Mouse (Mus musculus): Measurements from ENCODE around the gene Pygm. TPM values are rescaled to one million over a fixed set of nuclear protein-coding genes. Genes with fewer than 3 reads are reported as not detected.

Gene Pygm
- total RNA-seq, 1 experiment from 2014 or later, result 14.1 TPM

GRCm38 (mm10) chr19:6349215-6349983 is 34.8 kb upstream of the Pygm start:
- ATAC-seq (ENCODE audit: extremely low read depth, insufficient number of reproducible peaks, low FRiP score, poor library complexity, severe bottlenecking), result no peak

DNA sequence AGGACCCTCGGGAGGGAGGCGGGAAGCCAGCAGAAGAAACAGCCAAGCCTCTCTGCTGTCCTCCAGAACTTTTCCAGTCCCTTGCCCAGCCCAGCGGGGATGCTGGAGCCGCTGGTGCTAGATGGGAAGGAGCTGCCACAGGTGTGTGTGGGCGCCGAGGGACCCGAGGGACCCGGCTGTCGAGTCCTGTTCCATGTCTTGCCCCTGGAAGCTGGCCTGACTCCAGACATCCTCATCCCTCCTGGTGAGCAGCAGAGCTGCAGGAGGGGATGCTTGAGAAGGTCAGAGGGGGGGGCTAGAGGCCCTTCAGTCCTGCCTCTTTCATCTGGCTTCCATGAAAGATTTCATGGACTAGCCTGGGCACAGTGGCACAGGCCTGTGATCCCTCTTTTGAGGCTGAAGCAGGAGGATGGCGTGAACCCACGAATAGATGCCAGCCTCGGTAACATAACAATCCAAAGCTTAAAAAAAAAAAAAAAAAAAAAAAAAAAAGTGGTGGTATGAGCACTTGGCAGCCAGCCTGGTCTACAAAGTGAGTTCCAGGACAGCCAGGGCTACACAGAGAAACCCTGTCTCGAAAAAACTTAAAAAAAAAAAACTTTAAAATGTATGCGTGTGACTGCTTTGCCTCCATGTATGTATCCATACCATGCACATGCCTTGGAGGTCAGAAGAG is 32.6 kb upstream of the Pygm start:
- no peak for ATAC-seq (ENCODE audit: extremely low read depth, insufficient number of reproducible peaks, low FRiP score, poor library complexity, severe bottlenecking)

DNA sequence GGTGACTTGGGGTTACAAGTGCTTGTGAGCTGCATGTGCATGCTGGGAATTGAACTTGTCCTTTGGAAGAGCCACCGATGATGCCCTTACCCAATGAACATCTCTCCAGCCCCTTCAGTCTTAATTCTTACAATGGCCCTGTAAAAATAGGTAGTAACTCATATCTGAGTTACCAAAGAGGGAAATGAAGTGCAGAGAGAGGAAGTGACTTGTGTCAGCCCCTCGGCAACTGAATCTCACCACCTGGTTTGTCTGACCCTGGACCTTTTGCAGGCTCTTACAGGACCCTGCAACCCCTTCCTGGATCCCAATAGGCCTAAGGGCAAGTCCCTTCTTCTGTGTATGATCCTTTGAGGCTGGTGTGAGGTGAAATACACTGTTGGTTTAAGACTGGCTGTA is 32.1 kb upstream of the Pygm start:
- ATAC-seq (ENCODE audit: extremely low read depth, insufficient number of reproducible peaks, low FRiP score, poor library complexity, severe bottlenecking), result no peak

DNA sequence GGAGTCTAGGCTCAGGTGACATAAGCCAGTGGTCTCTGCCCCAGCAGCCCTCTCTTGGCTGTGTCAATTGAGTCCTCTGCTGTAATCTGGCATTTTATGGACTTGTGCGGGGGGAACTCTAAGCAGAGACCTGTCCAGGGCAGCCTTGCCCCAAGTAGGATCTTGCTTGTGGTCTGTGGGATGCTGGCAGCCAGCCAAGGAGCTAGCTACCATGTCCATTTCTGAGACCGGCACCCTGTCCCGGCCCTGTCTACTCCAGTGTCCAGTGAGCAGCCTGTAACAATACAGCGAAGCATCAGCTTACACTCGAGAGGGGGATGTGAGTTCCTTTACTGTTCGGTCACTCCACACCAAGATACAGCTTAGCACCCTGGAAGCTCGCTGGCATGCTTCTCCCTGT is 30.2 kb upstream of the Pygm start:
- no peak for ATAC-seq (ENCODE audit: extremely low read depth, insufficient number of reproducible peaks, low FRiP score, poor library complexity, severe bottlenecking)

DNA sequence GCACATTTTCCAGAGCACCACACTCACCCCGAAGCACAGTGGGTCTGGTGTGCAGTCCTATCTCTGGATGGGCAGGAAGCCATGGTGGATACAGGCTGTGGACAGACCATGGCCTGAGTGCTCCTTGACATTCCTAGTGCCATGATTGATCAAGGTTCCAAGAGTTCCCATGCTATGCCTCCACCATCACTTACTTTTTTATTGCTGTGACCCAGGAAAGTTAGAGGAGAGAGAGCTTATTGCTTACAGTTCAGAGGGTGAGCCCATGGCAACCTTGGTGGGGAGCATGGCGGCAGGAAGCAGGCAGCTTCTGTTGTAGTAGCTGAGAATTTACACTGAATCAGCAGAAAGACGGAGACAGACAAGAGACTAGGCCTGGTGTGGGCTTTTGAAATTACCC is 22.9 kb upstream of the Pygm start:
- ATAC-seq (ENCODE audit: extremely low read depth, insufficient number of reproducible peaks, low FRiP score, poor library complexity, severe bottlenecking), result no peak

DNA sequence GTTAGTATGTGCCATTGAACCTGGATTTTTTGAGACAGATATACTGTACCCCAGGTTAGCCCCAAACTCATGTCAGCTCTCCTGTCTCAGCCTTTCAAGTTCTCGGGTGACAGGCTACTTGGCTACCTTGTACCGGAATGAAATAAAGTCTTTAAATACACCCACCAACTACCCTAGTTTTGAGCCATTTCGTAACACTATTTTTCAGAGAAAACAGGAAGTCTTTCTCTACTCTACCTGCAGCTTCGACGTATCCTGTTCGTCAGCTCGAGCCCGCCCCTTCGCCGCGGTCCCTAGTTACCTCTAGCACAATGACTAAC is 21.1 kb upstream of the Pygm start:
- ATAC-seq (ENCODE audit: extremely low read depth, insufficient number of reproducible peaks, low FRiP score, poor library complexity, severe bottlenecking), result peak; percentile 79; the same call in 1 of the 2 replicates

DNA sequence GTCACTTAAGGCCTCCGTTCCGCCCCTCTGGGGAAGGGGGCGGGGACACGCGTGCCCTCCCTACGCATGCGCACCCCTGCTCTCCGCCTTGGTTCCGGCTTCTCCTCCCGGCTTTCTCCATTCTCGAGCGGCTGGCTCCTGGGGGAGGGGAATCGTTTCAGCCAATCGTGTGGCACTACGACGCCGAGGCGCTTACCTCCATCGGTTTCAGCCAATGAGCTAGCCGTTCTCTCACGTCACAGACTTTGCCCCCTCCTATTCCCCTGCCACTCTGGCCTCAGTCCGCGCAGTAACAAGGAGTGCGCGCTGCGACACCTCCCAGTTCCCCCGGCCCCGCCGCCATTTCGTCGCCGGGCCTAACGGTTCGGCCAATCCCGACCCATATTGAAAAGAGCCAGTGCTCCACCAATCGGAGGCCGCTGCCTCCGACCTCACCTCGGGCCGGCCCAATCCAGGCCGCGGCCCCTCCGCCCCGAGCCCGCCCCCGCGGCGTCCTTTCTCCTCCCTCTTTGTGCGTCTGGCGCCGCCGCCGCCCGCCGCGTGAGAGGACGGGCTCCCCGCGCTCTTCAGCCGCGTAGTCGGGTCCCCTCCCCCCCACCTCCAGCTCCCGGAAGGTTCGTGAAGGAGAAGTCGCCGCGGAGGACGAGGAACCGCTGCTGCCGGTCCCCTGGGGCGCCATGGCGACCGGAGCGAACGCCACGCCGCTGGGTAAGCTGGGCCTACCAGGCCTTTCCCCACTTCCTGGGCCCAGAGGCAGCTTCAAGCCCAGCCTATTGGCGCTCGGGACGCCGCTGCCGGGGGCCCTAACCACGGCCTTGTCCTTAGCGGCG is 20.6 kb upstream of the Pygm start, which contains the start of gene Sf1:
Sf1 (plus strand) TSS at position 280 of the 830 bp plus-strand sequence.
- peak; percentile 85 for ATAC-seq (ENCODE audit: extremely low read depth, insufficient number of reproducible peaks, low FRiP score, poor library complexity, severe bottlenecking)

- ATAC-seq (ENCODE audit: extremely low read depth, insufficient number of reproducible peaks, low FRiP score, poor library complexity, severe bottlenecking), result peak; percentile 17; the same call in 1 of the 2 replicates
Measured at GRCm38 (mm10) chr19:6364317-6364725, 19.9 kb upstream of the Pygm start.

DNA sequence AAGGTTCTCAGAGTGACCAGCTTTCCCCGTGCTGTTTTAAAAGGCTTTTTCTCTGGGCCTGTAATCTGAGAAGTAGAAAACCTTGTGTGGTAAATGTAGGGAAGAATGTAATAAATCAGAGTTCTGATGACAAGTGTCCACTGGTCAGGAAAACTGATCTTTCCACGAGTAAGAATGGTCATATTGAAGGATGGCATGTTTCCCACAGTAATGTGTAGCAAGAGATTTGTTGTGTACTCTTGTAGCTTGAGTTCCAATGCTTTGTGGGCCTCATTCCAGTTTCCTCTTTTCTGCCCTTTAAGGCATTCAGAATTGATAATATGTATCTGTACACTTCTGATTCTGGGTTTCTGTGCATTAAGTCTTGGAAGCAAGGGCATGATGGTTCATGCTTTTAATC is 19.4 kb upstream of the Pygm start:
- no peak for ATAC-seq (ENCODE audit: extremely low read depth, insufficient number of reproducible peaks, low FRiP score, poor library complexity, severe bottlenecking)

DNA sequence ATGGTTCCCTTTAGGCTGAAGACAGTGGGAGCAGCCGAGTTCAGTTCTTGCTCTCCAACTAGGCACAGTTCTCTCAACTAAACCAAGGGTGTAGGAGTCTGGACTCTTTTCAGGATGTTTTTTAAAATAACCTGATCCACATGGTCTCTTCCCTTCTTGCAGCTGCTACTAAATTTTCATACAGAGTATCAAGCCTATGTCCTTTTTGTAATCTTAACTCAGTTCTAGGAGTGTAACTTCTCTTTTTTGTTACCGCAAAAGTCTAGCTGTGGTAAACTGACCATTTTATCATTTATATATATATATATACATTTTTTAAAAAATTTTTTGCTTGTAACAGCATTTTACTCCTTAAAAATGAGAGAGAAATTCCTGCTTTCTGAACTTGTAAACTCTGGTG is 14.0 kb upstream of the Pygm start:
- ATAC-seq (ENCODE audit: extremely low read depth, insufficient number of reproducible peaks, low FRiP score, poor library complexity, severe bottlenecking), result no peak

DNA sequence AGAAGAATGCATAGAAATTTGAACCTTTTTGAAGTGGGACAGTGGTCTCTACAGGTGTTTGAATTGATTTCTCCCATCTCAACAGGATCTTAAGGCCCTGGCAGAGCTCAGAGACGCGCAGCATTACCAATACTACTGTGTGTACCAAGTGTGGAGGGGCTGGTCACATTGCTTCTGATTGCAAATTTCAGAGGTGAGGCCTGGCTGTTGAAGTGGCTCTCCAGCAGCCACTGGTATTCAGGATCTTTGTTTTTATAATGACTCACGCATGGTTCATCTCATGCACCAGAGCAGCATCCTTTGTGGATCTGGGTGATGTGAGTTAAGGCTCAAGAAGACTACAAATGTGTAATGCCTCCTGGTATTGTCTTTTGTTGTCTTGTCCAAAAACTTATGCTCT is 11.8 kb upstream of the Pygm start:
- no peak for ATAC-seq (ENCODE audit: extremely low read depth, insufficient number of reproducible peaks, low FRiP score, poor library complexity, severe bottlenecking)

DNA sequence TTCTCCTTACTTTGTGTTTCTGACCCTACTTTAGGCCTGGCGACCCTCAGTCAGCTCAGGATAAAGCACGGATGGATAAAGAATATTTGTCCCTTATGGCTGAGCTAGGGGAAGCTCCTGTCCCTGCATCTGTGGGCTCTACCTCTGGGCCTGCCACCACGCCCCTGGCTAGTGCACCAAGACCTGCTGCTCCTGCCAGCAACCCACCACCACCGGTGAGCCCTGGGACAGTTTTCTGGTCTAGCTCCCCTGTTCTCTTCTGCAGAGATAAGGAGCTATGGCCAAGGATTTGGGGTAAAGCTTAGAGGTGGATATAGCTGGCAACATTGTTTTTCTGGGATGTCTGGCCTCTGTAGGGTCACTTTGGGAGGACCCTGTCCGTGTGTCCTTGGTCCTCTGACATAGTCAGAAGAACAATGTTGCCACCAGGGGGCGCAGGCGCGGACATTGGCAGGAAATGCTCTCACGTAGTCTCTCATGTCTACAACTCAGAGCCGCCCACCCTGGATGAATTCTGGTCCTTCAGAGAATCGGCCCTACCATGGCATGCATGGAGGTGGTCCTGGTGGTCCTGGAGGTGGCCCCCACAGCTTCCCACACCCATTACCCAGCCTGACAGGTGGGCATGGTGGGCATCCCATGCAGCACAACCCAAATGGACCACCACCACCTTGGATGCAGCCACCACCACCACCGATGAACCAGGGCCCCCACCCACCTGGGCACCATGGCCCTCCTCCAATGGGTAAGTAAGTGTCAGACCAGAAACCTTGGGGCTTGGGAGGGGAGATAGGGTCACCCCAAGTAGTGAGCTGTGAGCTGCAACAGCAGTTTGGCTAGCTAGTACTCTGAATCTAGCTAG is 10.4 kb upstream of the Pygm start:
- peak; percentile 60 for ATAC-seq (ENCODE audit: extremely low read depth, insufficient number of reproducible peaks, low FRiP score, poor library complexity, severe bottlenecking)

- ATAC-seq (ENCODE audit: extremely low read depth, insufficient number of reproducible peaks, low FRiP score, poor library complexity, severe bottlenecking), result no peak
Measured at GRCm38 (mm10) chr19:6374571-6374970, 9.6 kb upstream of the Pygm start.

DNA sequence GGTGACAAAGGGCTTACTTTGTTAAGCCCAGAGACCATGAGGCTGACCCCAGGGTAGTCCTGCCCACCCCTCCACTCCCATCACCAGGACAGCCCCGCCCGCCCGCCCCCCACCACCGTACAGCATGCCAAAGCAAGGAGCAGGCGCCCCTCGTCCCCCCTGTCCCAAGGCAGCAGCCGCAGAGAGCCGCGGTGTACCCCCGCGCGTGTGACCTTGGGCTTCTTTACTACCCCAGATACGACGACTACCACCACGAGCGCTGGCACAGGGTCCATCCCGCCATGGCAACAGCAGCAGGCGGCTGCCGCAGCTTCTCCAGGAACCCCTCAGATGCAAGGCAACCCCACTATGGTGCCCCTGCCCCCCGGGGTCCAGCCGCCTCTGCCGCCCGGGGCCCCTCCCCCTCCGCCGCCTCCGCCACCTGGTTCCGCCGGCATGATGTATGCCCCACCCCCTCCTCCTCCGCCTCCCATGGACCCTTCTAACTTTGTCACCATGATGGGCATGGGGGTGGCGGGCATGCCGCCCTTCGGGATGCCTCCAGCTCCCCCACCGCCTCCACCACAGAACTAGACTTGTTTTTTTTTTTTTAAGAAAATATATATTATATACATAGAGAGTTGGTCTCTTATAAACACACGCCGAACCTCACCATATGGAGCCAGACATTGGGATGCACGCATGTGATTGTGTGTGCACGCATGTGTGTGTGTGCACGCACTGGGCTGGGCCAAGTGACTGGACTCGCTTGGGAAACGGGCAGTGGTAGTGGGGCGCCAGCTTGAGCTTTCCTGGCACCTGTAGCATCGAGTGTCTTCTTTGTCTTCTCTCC is 8.6 kb upstream of the Pygm start:
- no peak for ATAC-seq (ENCODE audit: extremely low read depth, insufficient number of reproducible peaks, low FRiP score, poor library complexity, severe bottlenecking)

GRCm38 (mm10) chr19:6376255-6376564 is 8.0 kb upstream of the Pygm start:
- no peak for ATAC-seq (ENCODE audit: extremely low read depth, insufficient number of reproducible peaks, low FRiP score, poor library complexity, severe bottlenecking)

DNA sequence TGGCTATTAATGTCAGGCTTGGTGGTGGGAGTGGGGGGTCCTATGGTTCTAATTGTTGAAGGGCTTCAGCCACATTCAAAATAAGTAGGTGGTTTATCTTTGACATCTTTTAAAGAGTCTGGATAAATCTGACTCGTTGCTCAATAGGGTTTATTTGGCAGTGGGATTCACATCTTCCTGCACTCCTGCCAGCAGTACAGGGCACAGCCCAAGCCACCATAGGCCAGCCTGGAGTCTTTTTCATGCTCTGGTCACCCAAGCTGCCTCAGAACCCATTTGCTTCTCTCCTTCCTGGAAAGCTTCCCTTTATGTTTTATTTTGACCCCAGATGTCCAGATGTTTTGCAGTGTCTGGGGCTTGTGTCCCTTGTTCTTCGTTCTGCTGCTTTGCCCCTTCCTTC is 7.6 kb upstream of the Pygm start:
- ATAC-seq (ENCODE audit: extremely low read depth, insufficient number of reproducible peaks, low FRiP score, poor library complexity, severe bottlenecking), result no peak

DNA sequence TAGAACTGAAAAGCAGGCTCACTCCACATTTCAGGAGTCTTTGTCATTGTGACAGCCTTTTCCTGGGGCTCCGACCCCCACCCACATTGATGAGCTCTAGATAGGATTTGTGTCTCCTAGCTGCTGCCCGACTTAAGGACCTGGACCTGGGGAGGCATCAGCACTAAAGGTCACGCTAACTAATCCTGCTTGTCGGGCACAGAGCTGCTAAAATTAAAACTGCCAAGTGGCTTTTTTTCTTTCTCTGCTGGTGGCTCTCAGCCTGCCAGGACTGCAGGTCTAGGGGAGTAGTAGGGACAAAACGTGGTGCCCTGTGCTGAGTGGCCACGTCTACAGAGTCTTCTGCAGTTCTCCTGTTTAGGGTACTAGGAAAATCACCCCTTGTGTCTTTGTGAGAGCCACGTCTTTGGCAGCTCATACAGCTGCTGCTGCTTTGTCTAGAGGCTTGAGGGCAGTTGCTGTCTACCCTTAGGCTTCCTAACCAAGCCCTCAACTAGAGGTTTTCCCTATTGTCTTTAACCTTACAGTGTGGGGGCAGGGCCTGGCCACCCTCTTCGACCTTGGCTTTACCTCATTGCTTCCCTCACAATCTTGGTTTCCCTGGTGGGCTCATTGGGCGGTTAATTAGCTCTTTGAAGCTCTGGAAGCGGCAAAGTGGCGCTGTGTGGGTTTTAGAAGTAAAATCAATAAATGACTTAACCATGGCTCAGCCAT is 6.7 kb upstream of the Pygm start:
- ATAC-seq (ENCODE audit: extremely low read depth, insufficient number of reproducible peaks, low FRiP score, poor library complexity, severe bottlenecking), result no peak
